Mouse (Mus musculus) forebrain, postnatal 0 days (tissue): ENCODE measurements at regions not wholly inside any gene's neighbourhood (a gene's known extent, or its start where the extent isn't known, plus 50 kb on each side); places are given as distances from the start of the nearest gene placed in this dataset.
A peak's percentile ranks its signal among the peaks of the same experiment; 100 is the strongest.

ENCODE experiments used
- ATAC-seq: fragments of 200-750 bp; cut with Nextera tagmentation; 2 replicates; pipeline ENCODE4 v1.8.0; 2017; ENCODE audit warnings: mild to moderate bottlenecking, moderate library complexity
- DNase-seq: peaks from one replicate; pipeline ENCODE4 v3.0.0-alpha.2; 2015
- H3K27ac ChIP-seq: fragments of 300-500 bp; sonication (generic); 2 replicates; pipeline ENCODE4 v1.5.1; 2014; ENCODE audit warnings: low read depth, mild to moderate bottlenecking, antibody characterized with exemption, low read length, moderate library complexity, mixed read lengths
- H3K27me3 ChIP-seq: fragments of 300-500 bp; sonication (generic); 2 replicates; pipeline ENCODE4 v1.6.1; 2014; ENCODE audit warnings: mild to moderate bottlenecking, low read length, mixed read lengths; ENCODE audit not compliant: insufficient read depth
- H3K36me3 ChIP-seq: fragments of 300-500 bp; sonication (generic); 2 replicates; pipeline ENCODE4 v1.6.1; 2014; ENCODE audit warnings: mild to moderate bottlenecking, moderate library complexity; ENCODE audit not compliant: insufficient read depth
- H3K4me1 ChIP-seq: fragments of 300-500 bp; sonication (generic); 2 replicates; pipeline ENCODE4 v1.6.1; 2014; ENCODE audit warnings: antibody characterized with exemption; ENCODE audit not compliant: insufficient read depth
- H3K4me2 ChIP-seq: fragments of 300-500 bp; sonication (generic); 2 replicates; pipeline ENCODE4 v1.6.1; 2014; ENCODE audit warnings: low read depth, mild to moderate bottlenecking, moderate library complexity
- H3K4me3 ChIP-seq: fragments of 300-500 bp; sonication (generic); 2 replicates; pipeline ENCODE4 v1.5.1; 2014; ENCODE audit warnings: low read depth, low read length, mixed read lengths
- H3K9ac ChIP-seq: fragments of 300-500 bp; sonication (generic); 2 replicates; pipeline ENCODE4 v1.6.1; 2014; ENCODE audit warnings: mild to moderate bottlenecking
- H3K9me3 ChIP-seq: fragments of 300-500 bp; sonication (generic); 2 replicates; pipeline ENCODE4 v1.6.1; 2016; ENCODE audit warnings: low read length
- CTCF ChIP-seq: sonication (generic); IDR thresholded peaks from 2 replicates; pipeline ENCODE4 v1.5.1; 2016; ENCODE audit warnings: antibody characterized with exemption, control low read depth, low read depth
- WGBS: fragments of 180-500 bp; shearing (Covaris S2); extraction: QIAGEN DNeasy Blood & Tissue Kit; methylation state at CpG from one replicate; pipeline ENCODE4 v1.1.7; 2014; 5-methylcytosine and 5-hydroxymethylcytosine counted together

DNA sequence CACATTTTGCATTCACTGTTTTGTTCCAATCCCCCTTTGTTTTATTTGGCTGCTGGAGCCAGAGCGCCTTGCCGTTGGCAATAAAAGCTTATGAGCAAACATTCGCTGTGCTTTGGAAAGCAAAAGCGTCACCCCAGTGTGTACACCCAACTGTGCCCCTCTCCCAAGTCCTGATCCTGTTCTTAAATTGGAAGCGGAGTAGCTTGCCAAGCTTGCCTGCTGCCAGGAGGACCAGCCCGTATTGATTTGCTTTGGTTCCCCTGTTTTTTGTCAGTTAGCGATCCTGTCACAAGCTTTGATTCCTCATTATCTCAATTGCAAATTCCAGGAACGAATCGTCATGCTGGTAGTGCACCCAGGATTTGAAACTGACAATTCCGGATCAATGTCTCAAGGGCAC, 917.5 kb downstream of the Olfm4 start:
- ATAC-seq (peak; percentile 93), DNase-seq (peak; percentile 80)
- Histone ChIP-seq H3K4me1 (no peaks in the 10 kb centered on the region), H3K9ac (peak overlapping the region; percentile 58), H3K4me3 (peak overlapping the region; percentile 42), H3K27ac (0 out of 2 replicates have a peak overlapping the region, but pooled peaks have one; percentile 35), H3K9me3 (no peaks in the 10 kb centered on the region), H3K36me3 (no peaks in the 10 kb centered on the region), H3K27me3 (no peaks in the 10 kb centered on the region), H3K4me2 (peak overlapping the region; percentile 58)
- 10% methylated on average over 10 of the region's 10 CpGs for WGBS
- TF ChIP-seq CTCF, result no peak

GRCm38 (mm10) chr14:80901759-80902163, 917.9 kb downstream of the Olfm4 start:
- WGBS, result 23% methylated on average over 9 of the region's 9 CpGs
- Histone ChIP-seq H3K4me3 (peak overlapping the region; percentile 42), H3K9ac (peak overlapping the region; percentile 58), H3K9me3 (no peaks in the 10 kb centered on the region), H3K27ac (peak overlapping the region; percentile 35; the same call in 1 of the 2 replicates), H3K4me1 (no peaks in the 10 kb centered on the region), H3K4me2 (peak overlapping the region; percentile 58), H3K27me3 (no peaks in the 10 kb centered on the region), H3K36me3 (no peaks in the 10 kb centered on the region)
- DNase-seq (peak; percentile 62), ATAC-seq (peak; percentile 61)
- no peak for TF ChIP-seq CTCF

DNA sequence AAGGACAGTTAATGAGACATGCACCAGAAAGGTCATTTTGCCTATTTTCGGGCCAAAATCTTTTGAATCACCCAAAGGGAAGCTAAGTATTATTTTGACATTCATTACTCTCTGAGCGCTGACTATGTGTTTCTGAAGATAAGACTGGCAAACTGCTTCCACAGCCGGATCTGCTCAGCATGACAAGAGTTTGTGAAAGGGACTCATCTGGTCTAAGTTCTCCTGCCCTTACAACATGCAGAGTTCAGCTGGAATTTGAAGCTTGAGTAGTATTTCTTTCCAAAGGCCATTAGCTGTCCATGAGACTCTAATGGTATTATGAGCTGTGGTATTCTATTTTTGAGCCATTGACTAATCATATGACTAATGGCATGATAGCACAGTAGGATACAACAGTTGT, 932.1 kb downstream of the Olfm4 start:
- WGBS, result 79% methylated on average over 3 of the region's 3 CpGs
- no peak overlapping the region for H3K9ac ChIP-seq
- no peak for DNase-seq
- no peak for TF ChIP-seq CTCF
- H3K36me3 ChIP-seq, result no peaks in the 10 kb centered on the region
- no peak overlapping the region for H3K4me2 ChIP-seq
- H3K27ac ChIP-seq, result no peak overlapping the region
- H3K4me3 ChIP-seq, result no peak overlapping the region
- H3K27me3 ChIP-seq, result no peaks in the 10 kb centered on the region
- H3K4me1 ChIP-seq, result no peaks in the 10 kb centered on the region
- no peak for ATAC-seq
- no peaks in the 10 kb centered on the region for H3K9me3 ChIP-seq

DNA sequence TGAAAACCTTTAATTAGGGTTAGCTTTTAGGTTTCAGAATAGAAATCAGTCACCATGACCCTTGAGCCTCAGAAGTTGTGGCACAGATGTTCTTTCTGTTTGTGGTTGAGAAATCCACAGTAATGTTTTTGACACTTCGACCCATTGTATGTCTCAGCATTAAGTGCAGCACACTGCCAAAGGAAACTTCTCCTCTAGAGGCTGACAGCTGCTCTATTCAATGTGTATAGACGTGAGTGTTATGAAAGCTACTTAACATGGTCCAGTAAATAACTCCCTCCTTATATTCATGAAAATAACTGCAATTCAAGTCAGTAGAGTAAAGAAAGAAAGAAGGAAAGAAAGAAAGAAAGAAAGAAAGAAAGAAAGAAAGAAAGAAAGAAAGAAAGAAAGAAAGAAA, 939.9 kb downstream of the Olfm4 start:
- ATAC-seq, result no peak

DNA sequence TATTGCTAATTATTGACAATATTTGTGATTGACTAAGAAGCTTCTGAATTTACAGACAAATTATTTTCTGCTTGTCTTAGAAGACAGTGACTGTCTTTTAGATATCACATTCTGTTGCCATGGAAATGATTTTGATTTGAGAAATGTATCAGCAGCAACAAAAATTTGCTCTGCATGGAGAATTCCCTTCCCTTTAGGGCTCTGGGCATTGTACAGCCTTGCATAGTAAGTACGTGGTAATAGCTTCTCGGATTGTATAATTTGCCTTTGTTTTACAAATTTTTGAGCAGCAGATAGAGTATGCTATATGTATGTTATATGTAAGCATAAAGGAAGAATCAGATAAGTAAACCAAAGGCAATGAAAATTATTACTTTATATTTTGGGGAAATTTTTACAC, 976.1 kb downstream of the Olfm4 start:
- Histone ChIP-seq H3K4me2 (no peak overlapping the region), H3K4me3 (no peak overlapping the region), H3K27me3 (no peaks in the 10 kb centered on the region), H3K9me3 (no peaks in the 10 kb centered on the region), H3K4me1 (no peaks in the 10 kb centered on the region), H3K27ac (no peak overlapping the region), H3K9ac (no peak overlapping the region), H3K36me3 (no peaks in the 10 kb centered on the region)
- ATAC-seq (no peak), DNase-seq (no peak)
- no peak for TF ChIP-seq CTCF
- WGBS, result 48% methylated on average over 2 of the region's 2 CpGs

More for the DNA sequence above, 939.9 kb downstream of the Olfm4 start:
- no peaks in the 10 kb centered on the region for H3K9me3 ChIP-seq
- H3K4me1 ChIP-seq, result no peaks in the 10 kb centered on the region
- H3K36me3 ChIP-seq, result no peaks in the 10 kb centered on the region
- DNase-seq, result no peak
- whole genome bisulfite sequencing, result 17% methylated on average over 2 of the region's 2 CpGs
- no peaks in the 10 kb centered on the region for H3K27me3 ChIP-seq
- H3K4me3 ChIP-seq, result no peak overlapping the region
- no peak overlapping the region for H3K27ac ChIP-seq
- no peak overlapping the region for H3K9ac ChIP-seq
- no peak for TF ChIP-seq CTCF
- no peak overlapping the region for H3K4me2 ChIP-seq

DNA sequence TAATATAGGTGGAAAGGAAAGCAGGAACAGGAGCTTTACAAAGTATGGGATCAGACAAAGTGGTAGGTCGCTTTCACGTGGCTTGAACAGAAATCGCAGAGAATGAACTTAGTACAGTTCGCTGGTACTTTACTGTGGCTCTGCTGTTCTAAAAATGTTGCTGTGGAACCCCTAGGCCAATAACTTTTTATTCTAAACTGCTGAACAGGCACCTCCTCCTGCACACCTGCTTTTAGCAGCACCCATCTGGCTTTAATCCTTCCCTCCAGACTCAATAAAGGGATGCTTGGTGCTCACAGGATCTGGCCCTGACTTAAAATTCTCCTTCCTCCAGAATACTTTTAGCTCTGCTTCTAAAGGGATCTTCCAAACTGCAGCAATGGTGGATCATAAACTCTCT, 991.9 kb downstream of the Olfm4 start:
- Histone ChIP-seq H3K4me2 (no peak overlapping the region), H3K9me3 (no peaks in the 10 kb centered on the region), H3K4me3 (no peak overlapping the region), H3K27me3 (no peaks in the 10 kb centered on the region), H3K27ac (no peak overlapping the region), H3K4me1 (no peaks in the 10 kb centered on the region), H3K36me3 (no peaks in the 10 kb centered on the region), H3K9ac (no peak overlapping the region)
- DNase-seq (no peak), ATAC-seq (no peak)
- TF ChIP-seq CTCF, result no peak
- 56% methylated on average over 4 of the region's 4 CpGs for WGBS

- 28% methylated on average over 5 of the region's 5 CpGs for WGBS
Observed at GRCm38 (mm10) chr14:80976662-80977061, 992.8 kb downstream of the Olfm4 start.

DNA sequence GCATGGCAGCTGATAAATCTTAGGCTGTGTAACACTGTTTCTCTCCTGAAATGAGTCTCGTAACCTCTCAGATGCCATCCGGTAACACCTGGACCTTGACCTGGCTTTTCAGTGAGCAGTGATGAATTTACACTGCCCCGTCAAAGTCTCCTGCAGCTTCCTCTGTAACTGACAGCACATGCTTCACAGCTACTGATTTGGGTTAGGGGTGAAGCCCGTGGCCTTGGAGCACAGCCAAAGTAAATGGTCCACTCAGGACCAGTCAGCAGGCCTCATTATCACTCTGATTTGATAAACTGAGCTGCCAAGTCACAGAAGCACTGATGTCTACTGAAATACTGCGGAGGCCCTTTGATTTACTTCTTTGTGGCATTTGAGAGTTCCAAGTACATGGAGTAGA, 995.6 kb downstream of the Olfm4 start:
- Histone ChIP-seq H3K36me3 (no peaks in the 10 kb centered on the region), H3K27me3 (no peaks in the 10 kb centered on the region), H3K9me3 (no peaks in the 10 kb centered on the region), H3K4me1 (no peaks in the 10 kb centered on the region), H3K4me2 (no peak overlapping the region), H3K27ac (no peak overlapping the region), H3K4me3 (no peak overlapping the region), H3K9ac (no peak overlapping the region)
- no peak for DNase-seq
- 63% methylated on average over 5 of the region's 5 CpGs for WGBS
- TF ChIP-seq CTCF, result no peak
- no peak for ATAC-seq

More at GRCm38 (mm10) chr14:80976662-80977061, 992.8 kb downstream of the Olfm4 start:
- no peak overlapping the region for H3K27ac ChIP-seq
- no peak for TF ChIP-seq CTCF
- no peak overlapping the region for H3K4me3 ChIP-seq
- H3K4me1 ChIP-seq, result no peaks in the 10 kb centered on the region
- no peaks in the 10 kb centered on the region for H3K36me3 ChIP-seq
- H3K9me3 ChIP-seq, result no peaks in the 10 kb centered on the region
- ATAC-seq (no peak), DNase-seq (no peak)
- no peak overlapping the region for H3K9ac ChIP-seq
- H3K27me3 ChIP-seq, result no peaks in the 10 kb centered on the region
- H3K4me2 ChIP-seq, result no peak overlapping the region
